Mouse (Mus musculus) cerebellum, adult 2 months (tissue): ENCODE measurements around the gene Mrnip.

ENCODE experiments used
- CTCF ChIP-seq: fragments of 200-500 bp; IDR thresholded peaks from 2 replicates; pipeline ENCODE4 v1.5.1; 2011; ENCODE audit warnings: low read depth, mild to moderate bottlenecking, control low read depth, low read length, moderate library complexity, borderline replicate concordance; ENCODE audit not compliant: insufficient read depth
- POLR2A ChIP-seq: fragments of 200-500 bp; IDR thresholded peaks from 2 replicates; pipeline ENCODE4 v1.6.1; 2011; ENCODE audit warnings: low read length, control low read depth, borderline replicate concordance; ENCODE audit not compliant: insufficient read depth

DNA sequence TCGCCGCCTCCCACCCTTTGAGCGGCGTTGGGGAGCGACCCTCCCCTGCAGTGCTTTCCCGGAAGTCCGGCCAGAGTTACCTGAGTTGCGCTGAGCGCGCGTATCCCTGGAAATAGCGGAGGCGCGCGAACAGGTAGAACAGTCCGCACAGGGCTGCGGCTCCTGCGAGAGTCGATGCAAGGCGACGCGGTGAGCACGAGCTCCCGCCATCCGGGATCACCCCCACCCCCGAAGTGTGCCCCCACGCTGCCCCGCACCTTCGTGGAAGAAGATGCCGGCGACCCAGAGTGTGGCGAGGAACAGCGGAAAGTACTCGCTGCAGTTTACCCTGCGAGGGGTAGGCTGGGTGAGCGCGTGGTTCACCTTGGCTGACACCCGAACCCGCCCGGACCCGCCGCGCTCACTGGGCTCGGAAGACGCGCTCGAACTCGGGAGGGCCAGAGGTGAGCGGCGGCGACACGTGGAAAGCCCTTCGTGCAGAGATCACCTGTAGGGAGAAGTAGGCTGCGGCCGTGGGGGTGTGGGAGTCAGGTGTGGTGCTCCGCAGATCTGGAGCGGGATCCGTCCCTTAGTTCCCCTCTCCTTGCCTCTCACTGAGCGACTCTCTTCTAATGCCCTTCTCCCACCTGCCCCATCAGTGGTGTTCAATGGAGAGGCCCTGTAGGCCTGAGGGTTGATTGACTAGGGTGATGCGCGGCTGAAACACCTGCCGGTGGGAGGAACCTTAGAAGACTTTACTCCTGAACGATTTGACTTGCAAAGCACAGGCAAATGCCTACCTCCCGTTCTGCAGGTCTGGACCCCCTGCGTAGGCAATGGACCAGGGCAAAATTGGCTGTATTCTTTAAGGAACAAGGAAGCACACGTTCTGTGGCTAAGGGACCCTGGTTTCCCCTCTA, 62.9 kb downstream of the Mrnip start:
- TF ChIP-seq CTCF (no peak), POLR2A (no peak)
